Mouse (Mus musculus): ENCODE data around the gene Ptn. TPM values are rescaled to one million over a fixed set of nuclear protein-coding genes. Genes with fewer than 3 reads are reported as not detected.

Ptn gene
- polyA plus RNA-seq, 1 experiment: 0.22 TPM

DNA sequence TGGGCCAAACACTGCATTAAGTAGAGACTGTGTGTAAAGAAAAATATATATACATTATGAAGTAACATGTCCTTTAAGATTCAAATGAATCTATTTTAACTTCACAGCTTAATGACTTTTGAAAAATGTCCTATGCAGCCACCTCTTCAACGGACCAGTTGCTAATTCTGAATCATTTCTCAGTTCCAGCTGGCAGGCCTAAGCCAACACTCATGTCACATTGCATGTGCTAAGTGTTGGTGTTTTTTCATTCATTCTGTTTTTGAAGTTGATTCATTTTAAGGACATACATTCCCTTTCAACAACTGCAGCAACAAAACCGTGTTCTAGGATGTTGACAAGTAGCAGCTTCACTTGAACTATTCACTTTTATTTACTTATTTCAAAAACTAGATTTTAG is 6.0 kb upstream of the Ptn start:
- Histone ChIP-seq H3K36me3 (ENCODE audit: control insufficient read depth, insufficient read depth, low read length) (no peaks in the 10 kb centered on the region), H3K27me3 (ENCODE audit: control insufficient read depth, insufficient read depth, low read length) (no peaks in the 10 kb centered on the region), H3K27ac (ENCODE audit: insufficient read depth, low read length) (no peak overlapping the region), H3K4me1 (ENCODE audit: control insufficient read depth, insufficient read depth, insufficient read length) (no peaks in the 10 kb centered on the region), H3K4me3 (ENCODE audit: extremely low read depth, insufficient read depth, insufficient read length) (no peak overlapping the region)
- TF ChIP-seq POLR2A (IDR thresholded peaks at IDR 0.05; ENCODE audit: low read depth, low read length): no peak
- WGBS: 80% methylated on average over 2 of the region's 2 CpGs
- no peak for DNase-seq (ENCODE audit: low read depth in 1 of 2, low spot score in 2 of 2)

DNA sequence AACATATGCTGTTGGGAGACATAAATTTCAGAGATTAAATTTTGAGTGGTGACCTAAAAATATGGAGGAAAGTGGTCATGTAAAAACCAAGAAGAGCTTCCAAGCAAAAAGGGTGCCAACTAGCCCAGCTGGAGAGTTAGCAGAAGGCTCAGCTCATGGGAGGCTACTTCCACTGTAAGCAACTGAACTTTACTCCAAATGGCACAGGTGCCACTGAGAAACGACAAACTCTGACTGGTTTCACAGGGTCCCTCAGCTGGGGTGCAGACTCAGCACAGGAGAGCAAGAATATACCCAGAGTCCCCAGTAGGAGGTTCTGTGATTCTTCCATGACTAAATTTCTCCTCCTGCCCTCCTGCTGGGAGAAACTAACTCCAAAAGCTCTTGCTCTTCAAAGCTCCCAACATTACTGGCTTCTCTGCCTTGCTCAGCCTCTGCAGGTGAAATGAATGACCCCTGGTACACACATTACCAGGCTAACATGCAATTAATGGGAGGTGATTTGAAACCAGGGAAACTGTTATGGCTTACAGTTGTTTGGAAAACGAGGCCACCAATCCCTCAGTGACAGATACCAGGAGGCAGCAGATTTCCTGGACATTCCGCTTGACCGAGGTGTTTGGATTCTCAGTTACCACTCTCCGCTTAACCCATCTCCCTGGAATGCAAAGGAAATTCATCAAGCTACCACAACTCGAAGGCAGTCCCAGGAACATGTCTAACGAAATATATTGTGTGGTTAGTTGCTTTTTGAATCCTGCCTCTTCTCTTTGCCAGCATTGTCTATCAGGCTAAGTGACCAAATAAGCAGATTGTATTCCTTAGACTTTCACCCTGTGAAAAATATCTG is 2.9 kb upstream of the Ptn start:
- no peak for TF ChIP-seq CTCF (IDR thresholded peaks at IDR 0.05; ENCODE audit: extremely low read depth, insufficient read depth, insufficient read length, insufficient replicate concordance)
- no peak for TF ChIP-seq POLR2A (IDR thresholded peaks at IDR 0.05; ENCODE audit: low read depth, low read length)
- no peak overlapping the region for H3K4me3 ChIP-seq (ENCODE audit: extremely low read depth, insufficient read depth, insufficient read length)
- no peaks in the 10 kb centered on the region for H3K27me3 ChIP-seq (ENCODE audit: control insufficient read depth, insufficient read depth, low read length)
- no peak for DNase-seq (ENCODE audit: low read depth in 1 of 2, low spot score in 2 of 2)
- no peaks in the 10 kb centered on the region for H3K4me1 ChIP-seq (ENCODE audit: control insufficient read depth, insufficient read depth, insufficient read length)
- no peaks in the 10 kb centered on the region for H3K36me3 ChIP-seq (ENCODE audit: control insufficient read depth, insufficient read depth, low read length)
- WGBS: 74% methylated on average over 7 of the region's 7 CpGs
- no peak overlapping the region for H3K27ac ChIP-seq (ENCODE audit: insufficient read depth, low read length)

DNA sequence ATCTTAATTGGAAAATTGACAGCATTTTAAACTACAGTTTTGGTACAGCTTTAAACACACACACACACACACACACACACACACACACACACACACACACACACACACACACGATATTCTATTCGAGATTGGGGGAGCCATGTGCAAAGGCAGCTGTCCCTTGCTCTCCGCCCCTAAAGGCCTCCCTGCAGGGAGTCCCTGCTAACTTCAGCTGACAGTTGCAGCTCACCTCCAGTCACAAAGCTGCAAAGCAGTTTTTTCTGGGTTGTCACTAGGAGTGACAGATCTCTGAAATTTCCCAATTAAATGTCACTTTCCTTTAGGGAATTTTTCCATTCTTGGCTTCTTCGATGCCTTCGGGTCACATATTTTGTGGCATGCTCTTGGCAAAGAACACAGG is 428 bp upstream of the Ptn start:
- no peak for TF ChIP-seq CTCF (IDR thresholded peaks at IDR 0.05; ENCODE audit: extremely low read depth, insufficient read depth, insufficient read length, insufficient replicate concordance)
- no peak for TF ChIP-seq POLR2A (IDR thresholded peaks at IDR 0.05; ENCODE audit: low read depth, low read length)
- DNase-seq (ENCODE audit: low read depth in 1 of 2, low spot score in 2 of 2): no peak
- H3K27ac ChIP-seq (ENCODE audit: insufficient read depth, low read length): no peak overlapping the region
- H3K4me3 ChIP-seq (ENCODE audit: extremely low read depth, insufficient read depth, insufficient read length): no peak overlapping the region
- H3K36me3 ChIP-seq (ENCODE audit: control insufficient read depth, insufficient read depth, low read length): no peaks in the 10 kb centered on the region
- no peaks in the 10 kb centered on the region for H3K4me1 ChIP-seq (ENCODE audit: control insufficient read depth, insufficient read depth, insufficient read length)
- WGBS: 34% methylated on average over 5 of the region's 5 CpGs
- H3K27me3 ChIP-seq (ENCODE audit: control insufficient read depth, insufficient read depth, low read length): no peaks in the 10 kb centered on the region

DNA sequence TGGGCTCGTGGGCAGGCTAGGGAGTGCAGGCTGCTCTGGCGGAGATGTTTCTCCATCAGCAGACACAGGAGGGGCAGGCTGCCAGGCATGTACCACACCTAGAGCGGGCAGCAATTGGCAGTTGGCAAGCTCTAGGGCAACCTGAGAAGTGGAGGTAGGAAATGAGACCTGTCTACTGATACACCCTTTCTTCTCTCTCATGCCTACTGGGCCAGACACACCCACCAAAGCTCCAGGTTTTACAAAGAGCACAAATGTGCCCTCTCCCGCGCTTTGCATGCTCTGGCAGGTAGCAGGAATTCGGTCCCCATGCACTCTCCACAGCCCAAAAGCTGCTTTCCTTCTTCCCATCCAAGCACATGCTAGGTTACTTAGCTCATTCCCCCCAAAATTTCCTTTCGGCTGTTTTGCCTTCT is 701 bp downstream of the Ptn start:
- Histone ChIP-seq H3K27me3 (ENCODE audit: control insufficient read depth, insufficient read depth, low read length) (no peaks in the 10 kb centered on the region), H3K27ac (ENCODE audit: insufficient read depth, low read length) (no peak overlapping the region), H3K4me3 (ENCODE audit: extremely low read depth, insufficient read depth, insufficient read length) (no peak overlapping the region), H3K36me3 (ENCODE audit: control insufficient read depth, insufficient read depth, low read length) (no peaks in the 10 kb centered on the region), H3K4me1 (ENCODE audit: control insufficient read depth, insufficient read depth, insufficient read length) (no peaks in the 10 kb centered on the region)
- WGBS: 62% methylated on average over 7 of the region's 7 CpGs
- DNase-seq (ENCODE audit: low read depth in 1 of 2, low spot score in 2 of 2): no peak
- TF ChIP-seq POLR2A (IDR thresholded peaks at IDR 0.05; ENCODE audit: low read depth, low read length): no peak
- TF ChIP-seq CTCF (IDR thresholded peaks at IDR 0.05; ENCODE audit: extremely low read depth, insufficient read depth, insufficient read length, insufficient replicate concordance): no peak

DNA sequence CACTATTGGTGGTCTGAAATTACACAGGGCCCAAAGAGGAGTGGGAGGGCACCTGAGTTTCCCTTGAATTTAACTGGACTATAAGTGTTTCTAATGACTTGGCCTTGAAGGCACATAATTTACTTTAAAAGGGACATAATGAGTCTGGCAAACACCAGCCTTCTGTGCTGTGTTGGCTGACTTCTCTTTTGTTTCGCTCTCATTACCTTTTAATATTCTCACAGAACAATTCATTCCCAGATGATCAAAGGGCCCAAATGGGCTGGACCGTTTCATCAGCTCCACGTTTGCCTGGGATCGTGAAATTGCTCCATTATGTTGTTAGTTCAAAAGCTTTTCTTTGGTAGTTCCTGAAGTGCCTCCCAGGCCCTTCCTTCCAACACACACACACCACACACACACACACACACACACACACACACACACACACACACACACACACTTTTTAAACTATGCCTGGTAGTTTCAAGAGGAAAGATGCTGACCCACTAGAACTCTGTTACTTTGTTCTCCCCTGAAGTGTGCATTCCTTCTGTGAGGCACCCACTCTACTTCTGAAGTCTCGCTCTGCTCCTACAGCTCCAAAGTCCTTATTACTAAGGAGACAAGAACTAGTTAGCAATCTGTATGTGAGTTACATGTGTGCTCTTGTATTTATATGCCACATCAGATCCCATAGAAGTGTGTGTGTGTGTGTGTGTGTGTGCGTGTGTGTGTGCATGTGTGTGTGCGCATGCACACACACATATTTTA is 1.5 kb downstream of the Ptn start:
- no peak for DNase-seq (ENCODE audit: low read depth in 1 of 2, low spot score in 2 of 2)
- Histone ChIP-seq H3K27ac (ENCODE audit: insufficient read depth, low read length) (no peak overlapping the region), H3K27me3 (ENCODE audit: control insufficient read depth, insufficient read depth, low read length) (no peaks in the 10 kb centered on the region), H3K4me3 (ENCODE audit: extremely low read depth, insufficient read depth, insufficient read length) (no peak overlapping the region), H3K36me3 (ENCODE audit: control insufficient read depth, insufficient read depth, low read length) (no peaks in the 10 kb centered on the region), H3K4me1 (ENCODE audit: control insufficient read depth, insufficient read depth, insufficient read length) (no peaks in the 10 kb centered on the region)
- no peak for TF ChIP-seq POLR2A (IDR thresholded peaks at IDR 0.05; ENCODE audit: low read depth, low read length)
- TF ChIP-seq CTCF (IDR thresholded peaks at IDR 0.05; ENCODE audit: extremely low read depth, insufficient read depth, insufficient read length, insufficient replicate concordance): no peak
- WGBS: 89% methylated on average over 7 of the region's 7 CpGs

DNA sequence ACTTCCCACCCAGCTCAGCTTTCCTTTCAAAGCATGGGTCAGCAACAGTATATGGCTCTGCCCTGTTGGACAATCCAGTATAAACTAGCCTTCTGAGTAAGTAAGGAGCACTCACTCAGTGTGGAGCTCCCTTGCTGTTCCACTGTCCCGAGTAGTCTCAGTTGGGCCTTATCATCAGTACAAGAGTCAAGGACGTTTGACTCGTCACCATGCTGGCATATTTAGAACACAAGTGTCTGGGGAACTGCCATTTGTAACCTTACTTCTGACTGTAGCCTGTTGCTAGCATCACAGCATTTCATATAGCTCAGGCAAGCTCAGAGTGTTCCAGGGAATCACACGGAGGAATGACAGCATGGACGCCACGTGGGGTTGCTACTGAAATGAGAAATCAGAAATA is 3.1 kb downstream of the Ptn start:
- Histone ChIP-seq H3K36me3 (ENCODE audit: control insufficient read depth, insufficient read depth, low read length) (no peaks in the 10 kb centered on the region), H3K4me1 (ENCODE audit: control insufficient read depth, insufficient read depth, insufficient read length) (no peaks in the 10 kb centered on the region), H3K27me3 (ENCODE audit: control insufficient read depth, insufficient read depth, low read length) (no peaks in the 10 kb centered on the region), H3K4me3 (ENCODE audit: extremely low read depth, insufficient read depth, insufficient read length) (no peak overlapping the region), H3K27ac (ENCODE audit: insufficient read depth, low read length) (no peak overlapping the region)
- 85% methylated on average over 6 of the region's 6 CpGs for WGBS
- DNase-seq (ENCODE audit: low read depth in 1 of 2, low spot score in 2 of 2): no peak
- TF ChIP-seq POLR2A (IDR thresholded peaks at IDR 0.05; ENCODE audit: low read depth, low read length) (no peak), CTCF (IDR thresholded peaks at IDR 0.05; ENCODE audit: extremely low read depth, insufficient read depth, insufficient read length, insufficient replicate concordance) (no peak)

All from spleen, adult 2 months (tissue).